ENCODE assay signal across 12 mouse cellular contexts in genomic region chr8:20389363-20389739, GRCm38 (mm10). TPM values are rescaled to one million over a fixed set of nuclear protein-coding genes. Genes with fewer than 3 reads are reported as not detected.
DNase-seq lines count a peak whose midpoint lies in the region; ATAC-seq lines count a peak whose summit lies in the region.
"Not testable (repeated sequence)": the region's sequence is repeated elsewhere in the genome, so short reads cannot be mapped to it uniquely, and the experiment has no call there.
"Had no signal": no experiment of that assay in that cellular context is flagged by ENCODE, and none has a peak within 500 bp of the region (broad histone marks: within the 10 kb centered on the region; RNA-seq: fewer than 3 reads in every experiment).

No protein-coding gene starts in this region.

- 19% methylated on average over 6 of the region's 7 CpGs for WGBS in kidney, embryonic 15.5 days

- ATAC-seq in kidney, embryonic 15.5 days (replicated peaks; ENCODE audit: low FRiP score) = peak; percentile 74; the same call in 1 of the 2 replicates

- peak; percentile 16 to 42 for DNase-seq in adrenal gland, postnatal 4 days (ENCODE audit: low spot score in 2 of 2)
- DNase-seq in frontal cortex, postnatal 10 days (ENCODE audit: low spot score in 2 of 2) = peak; percentile 49 to 52
- peak; percentile 31 to 63 for DNase-seq in heart, postnatal 36 days
- DNase-seq in left cerebral cortex, adult 8-10 months (ENCODE audit: low spot score in 2 of 2) = peak; percentile 33 to 72
- peak; percentile 25 for DNase-seq in lung, postnatal 36 days
- DNase-seq in right cerebral cortex, adult 18-20 months = peak; percentile 21
- peak; percentile 15 to 81 for DNase-seq in urinary bladder, adult 18-20 months (ENCODE audit: low spot score in 2 of 2)

- H3K9ac ChIP-seq in kidney, embryonic 15.5 days = not testable (repeated sequence)

- H3K27me3 ChIP-seq in kidney, embryonic 15.5 days = not testable (repeated sequence)

- H3K4me2 ChIP-seq in kidney, embryonic 15.5 days = not testable (repeated sequence)

- H3K27ac ChIP-seq in kidney, embryonic 15.5 days = not testable (repeated sequence)

- not testable (repeated sequence) for H3K4me3 ChIP-seq in kidney, embryonic 15.5 days (replicated peaks)

- H3K9me3 ChIP-seq in kidney, embryonic 15.5 days (replicated peaks) = not testable (repeated sequence)

- not testable (repeated sequence) for H3K4me1 ChIP-seq in kidney, embryonic 15.5 days

- intact Hi-C loops in heart, postnatal 36 days (cut with DNase I) = not testable (repeated sequence)

- not testable (repeated sequence) for H3K36me3 ChIP-seq in kidney, embryonic 15.5 days

RNA-seq across cellular contexts. Expression of gene Gm15319, which starts 26.3 kb away (rescaled TPM):
- under 1 TPM; 0.42 to 0.67 TPM for total RNA-seq in adrenal gland, postnatal 4 days (2021)
- under 1 TPM; 0.33 to 0.44 TPM for total RNA-seq in heart, postnatal 36 days (2021)
- polyA plus RNA-seq in kidney, embryonic 15.5 days (2015; fragmentation: Nextera tagmentation; extraction: Ambion mirVana) = not detected in 2 replicates
- total RNA-seq in left cerebral cortex, adult 8-10 months (2022) = 1 to 10 TPM; 2.4 to 3.8 (median 3.3) TPM
- total RNA-seq: CH12.LX; hematopoietic stem cell, adult 5-6 weeks had no signal
- polyA plus RNA-seq: activated CD4-positive, CD25-positive, alpha-beta regulatory T cell, adult 4 months; liver, embryonic 12.5 days had no signal
